Mouse (Mus musculus): ENCODE measurements at regions not wholly inside any gene's neighbourhood (a gene's known extent, or its start where the extent isn't known, plus 50 kb on each side); places are given as distances from the start of the nearest gene placed in this dataset.
A peak's percentile ranks its signal among the peaks of the same experiment; 100 is the strongest.

DNA sequence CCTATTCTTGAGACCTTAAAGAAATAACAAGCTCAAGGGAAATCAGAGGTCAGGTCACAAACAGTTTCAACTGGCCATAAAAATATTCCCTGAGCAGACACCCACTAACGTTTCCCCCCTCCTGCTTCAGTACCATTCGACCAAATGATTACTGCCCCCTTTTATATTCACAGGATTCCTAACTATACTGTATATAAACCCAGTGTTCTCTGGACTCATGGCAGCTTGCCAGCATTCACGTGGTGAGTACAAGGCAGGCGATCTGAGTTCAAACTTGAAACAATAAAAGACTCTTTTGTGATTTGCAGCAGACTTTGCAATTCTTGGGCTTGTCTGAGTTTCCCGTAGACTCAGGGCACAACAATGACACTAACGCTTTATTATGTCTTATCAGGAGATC, 989.0 kb upstream of the H2afb3 start:
- no peak overlapping the region for H3K4me3 ChIP-seq
- H3K4me1 ChIP-seq: no peaks in the 10 kb centered on the region; the same call in 1 of the 2 replicates
- no peaks in the 10 kb centered on the region for H3K9me3 ChIP-seq
- peak; percentile 81 for ATAC-seq (ENCODE audit: low FRiP score, low read depth)
- no peaks in the 10 kb centered on the region for H3K27me3 ChIP-seq
- no peaks in the 10 kb centered on the region for H3K36me3 ChIP-seq
- no peak overlapping the region for H3K27ac ChIP-seq
- WGBS: 28% methylated on average over 6 of the region's 6 CpGs
- H3K9ac ChIP-seq: no peak overlapping the region
- H3K4me2 ChIP-seq (replicated peaks): no peak overlapping the region

DNA sequence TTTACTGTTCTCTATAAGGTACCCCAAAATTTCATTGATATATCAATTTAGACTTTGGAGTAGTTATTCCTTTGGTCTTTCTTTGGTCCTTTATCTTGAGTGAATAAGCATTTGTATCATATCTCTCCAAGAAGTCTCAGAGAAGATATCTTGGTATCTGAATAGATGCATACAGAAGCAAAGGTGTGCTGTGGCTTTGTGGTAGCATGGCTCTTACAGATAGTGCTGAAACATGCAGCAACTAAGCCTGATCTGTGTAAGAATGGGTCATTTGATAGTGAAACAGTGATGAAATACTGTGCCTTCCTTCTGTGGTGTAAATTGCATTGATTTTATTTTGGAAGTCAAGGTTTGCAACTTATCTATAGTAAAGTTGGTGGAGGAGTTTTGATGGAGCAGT, 978.3 kb upstream of the H2afb3 start:
- no peak overlapping the region for H3K4me2 ChIP-seq (replicated peaks)
- no peaks in the 10 kb centered on the region for H3K4me1 ChIP-seq
- no peak overlapping the region for H3K4me3 ChIP-seq
- H3K36me3 ChIP-seq: no peaks in the 10 kb centered on the region
- H3K27me3 ChIP-seq: no peaks in the 10 kb centered on the region
- no peaks in the 10 kb centered on the region; the same call in 1 of the 2 replicates for H3K9me3 ChIP-seq
- H3K9ac ChIP-seq: no peak overlapping the region
- no peak for ATAC-seq (ENCODE audit: low FRiP score, low read depth)
- H3K27ac ChIP-seq: no peak overlapping the region

DNA sequence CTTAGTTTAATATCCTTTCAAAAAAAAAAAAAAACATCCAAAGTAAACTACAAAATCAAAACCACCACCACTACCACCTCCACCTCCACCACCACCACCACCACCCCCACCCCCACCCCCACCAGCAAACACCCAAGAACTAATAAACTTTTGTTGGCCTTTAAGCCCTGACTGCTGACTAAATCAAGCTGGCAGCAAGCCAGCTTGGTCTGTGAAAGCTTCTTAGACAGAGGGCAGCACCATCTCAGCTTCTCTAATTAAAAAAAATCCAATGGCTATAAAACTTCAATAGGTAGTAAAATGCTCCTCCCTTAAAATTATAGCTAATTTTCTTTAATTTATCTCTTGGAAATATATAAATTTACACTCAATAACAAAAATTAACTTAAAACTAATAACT, 957.2 kb upstream of the H2afb3 start:
- Histone ChIP-seq H3K4me1 (no peaks in the 10 kb centered on the region), H3K27ac (no peak overlapping the region), H3K4me3 (no peak overlapping the region), H3K9ac (no peak overlapping the region), H3K4me2 (replicated peaks) (no peak overlapping the region), H3K27me3 (no peaks in the 10 kb centered on the region), H3K9me3 (0 out of 2 replicates have a peak, but pooled peaks cover 3% of the 10 kb centered on the region), H3K36me3 (no peaks in the 10 kb centered on the region)
- no peak for ATAC-seq (ENCODE audit: low FRiP score, low read depth)

DNA sequence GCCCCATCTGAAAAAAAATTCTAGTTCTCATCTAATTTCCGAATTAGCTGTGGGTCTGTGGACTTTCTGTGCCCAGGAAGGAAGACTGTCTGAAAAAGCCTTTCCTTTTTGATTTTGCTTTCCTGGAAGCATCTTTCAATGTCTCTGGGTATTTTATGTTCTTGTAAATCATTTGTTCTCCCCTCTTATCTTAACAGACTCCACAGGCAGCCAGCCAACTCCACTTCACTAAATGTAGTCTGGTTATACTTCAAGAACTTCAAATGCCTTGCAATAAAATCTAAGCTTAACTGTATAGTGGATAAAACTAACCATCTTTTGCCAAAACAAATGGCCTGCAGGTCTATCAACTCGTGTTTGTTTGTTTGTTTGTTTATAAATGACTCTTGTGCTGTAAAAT, 956.7 kb upstream of the H2afb3 start:
- H3K36me3 ChIP-seq: no peaks in the 10 kb centered on the region
- 30% methylated on average over 2 of the region's 2 CpGs for WGBS
- H3K27ac ChIP-seq: no peak overlapping the region

DNA sequence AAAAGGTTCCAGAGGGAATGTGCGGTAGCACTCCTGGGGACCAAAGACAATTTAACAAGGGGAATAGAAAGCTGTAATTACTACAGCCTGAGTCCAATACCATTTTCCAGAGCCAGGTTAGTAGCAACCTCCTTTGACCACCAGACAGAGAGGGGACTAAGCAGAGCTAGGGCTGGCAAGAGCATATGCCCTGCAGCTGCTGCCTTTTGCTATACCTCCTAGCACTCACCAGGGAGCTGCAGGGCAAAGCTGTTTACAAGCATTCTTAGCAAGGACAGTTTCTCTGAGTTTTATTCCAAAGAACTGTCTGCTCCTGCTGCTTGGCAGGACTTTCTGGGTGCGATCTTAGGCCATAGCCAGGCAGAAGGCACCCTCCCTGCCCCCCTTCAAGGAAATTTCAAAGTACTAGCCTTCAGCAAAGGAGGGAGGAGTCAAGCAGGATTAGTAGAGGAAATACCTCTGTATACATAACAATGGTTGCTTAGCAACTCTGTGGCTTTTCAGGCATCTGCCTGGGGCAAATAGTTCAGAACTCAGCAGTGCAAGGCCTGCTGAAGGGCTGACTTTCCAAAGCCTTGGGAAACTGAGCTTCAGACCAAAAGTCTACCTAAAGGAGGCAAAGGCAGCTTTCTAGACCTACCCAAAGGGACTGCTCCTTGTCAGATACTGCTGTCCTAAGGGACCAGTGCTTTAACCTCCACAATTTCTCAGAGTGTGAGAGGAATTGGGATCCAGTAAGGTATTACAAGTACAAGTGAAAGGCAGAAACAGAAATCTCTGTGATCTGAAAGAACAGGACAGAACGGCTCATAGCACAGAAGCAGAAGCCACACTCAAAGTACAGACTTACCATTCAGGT, 919.5 kb upstream of the H2afb3 start:
- peak; percentile 87 for ATAC-seq (ENCODE audit: low FRiP score, low read depth)
- WGBS: 26% methylated on average over 3 of the region's 3 CpGs
- Histone ChIP-seq H3K9ac (no peak overlapping the region), H3K4me2 (replicated peaks) (no peak overlapping the region), H3K36me3 (no peaks in the 10 kb centered on the region), H3K27ac (no peak overlapping the region), H3K9me3 (no peaks in the 10 kb centered on the region), H3K4me3 (no peak overlapping the region), H3K27me3 (no peaks in the 10 kb centered on the region), H3K4me1 (peaks cover 6% of the 10 kb centered on the region; the same call in 1 of the 2 replicates)

More for the DNA sequence above, 956.7 kb upstream of the H2afb3 start:
- 0 out of 2 replicates have a peak, but pooled peaks cover 3% of the 10 kb centered on the region for H3K9me3 ChIP-seq
- no peak for ATAC-seq (ENCODE audit: low FRiP score, low read depth)
- H3K27me3 ChIP-seq: no peaks in the 10 kb centered on the region
- H3K4me2 ChIP-seq (replicated peaks): no peak overlapping the region
- H3K4me1 ChIP-seq: no peaks in the 10 kb centered on the region
- no peak overlapping the region for H3K4me3 ChIP-seq
- no peak overlapping the region for H3K9ac ChIP-seq
